Mouse (Mus musculus) C2C12 (cell line): Measurements from ENCODE around the gene Ndufv1. TPM values are rescaled to one million over a fixed set of nuclear protein-coding genes. Genes with fewer than 3 reads are reported as not detected.

Experiments used
- H3K27me3 ChIP-seq: one replicate; pipeline ENCODE4 v1.6.1; 2011; ENCODE audit not compliant: control insufficient read depth, insufficient read depth, insufficient read length
- H3K36me3 ChIP-seq: one replicate; pipeline ENCODE4 v1.6.1; 2011; ENCODE audit not compliant: control insufficient read depth, insufficient read depth
- H3K4me3 ChIP-seq: one replicate; pipeline ENCODE4 v1.5.1; 2011; ENCODE audit warnings: mild to moderate bottlenecking, control low read depth; ENCODE audit not compliant: poor library complexity, insufficient read depth, severe bottlenecking
- H3K79me2 ChIP-seq: one replicate; pipeline ENCODE4 v1.6.1; 2011; ENCODE audit not compliant: control insufficient read depth, insufficient read depth
- H3K79me3 ChIP-seq: one replicate; pipeline ENCODE4 v1.6.1; 2011; ENCODE audit warnings: low read depth, control low read depth
- H3ac ChIP-seq: one replicate; pipeline ENCODE3; 2011; ENCODE audit warnings: low read depth; ENCODE audit not compliant: control insufficient read depth, insufficient read length
- CEBPB ChIP-seq: IDR thresholded peaks from one replicate; pipeline ENCODE4 v1.6.1; 2011; ENCODE audit warnings: low read depth, mild to moderate bottlenecking, control low read depth, moderate library complexity
- CTCF ChIP-seq: IDR thresholded peaks from one replicate; pipeline ENCODE4 v1.5.1; 2011; ENCODE audit not compliant: control insufficient read depth, insufficient read depth, insufficient read length
- FOSL1 ChIP-seq: IDR thresholded peaks from one replicate; pipeline ENCODE4 v1.8.0; 2011; ENCODE audit warnings: mild to moderate bottlenecking, low read length; ENCODE audit not compliant: poor library complexity, insufficient read depth, severe bottlenecking
- MAX ChIP-seq: IDR thresholded peaks from one replicate; pipeline ENCODE4 v1.6.1; 2011; ENCODE audit warnings: mild to moderate bottlenecking, control low read depth
- MYOD1 ChIP-seq: IDR thresholded peaks from one replicate; pipeline ENCODE4 v1.6.1; 2011; ENCODE audit warnings: low read depth; ENCODE audit not compliant: control insufficient read depth, insufficient read length
- MYOG ChIP-seq: IDR thresholded peaks from one replicate; pipeline ENCODE4 v1.6.1; 2011; ENCODE audit not compliant: control insufficient read depth, insufficient read length; ENCODE audit errors: extremely low read depth
- USF1 ChIP-seq: IDR thresholded peaks from one replicate; pipeline ENCODE4 v1.6.1; 2011; ENCODE audit warnings: low read depth, mild to moderate bottlenecking, control low read depth, moderate library complexity
- polyA plus RNA-seq: library from polyadenylated mRNA; unstranded; fragments of >200 nt; fragmentation: generic; extraction: Trizol; gene quantifications from one replicate; pipeline ENCODE4 v1.2.1, GENCODE M21; 2012; ENCODE audit warnings: missing spikeins

Gene Ndufv1
- polyA plus RNA-seq, 1 experiment = 254 TPM

GRCm38 (mm10) chr19:3990804-3991203, 21.8 kb downstream of the Ndufv1 start:
- no peaks in the 10 kb centered on the region for H3K36me3 ChIP-seq
- no peaks in the 10 kb centered on the region for H3K79me2 ChIP-seq
- peaks cover 23% of the 10 kb centered on the region for H3K27me3 ChIP-seq
- TF ChIP-seq FOSL1 (no peak), MYOG (no peak), MAX (no peak), CEBPB (no peak), MYOD1 (no peak), USF1 (no peak), CTCF (no peak)
- no peaks in the 10 kb centered on the region for H3K79me3 ChIP-seq
- no peak overlapping the region for H3K4me3 ChIP-seq
- H3ac ChIP-seq = no peak overlapping the region

- H3K36me3 ChIP-seq = no peaks in the 10 kb centered on the region
- TF ChIP-seq USF1 = no peak
- no peak for TF ChIP-seq MYOD1
- TF ChIP-seq FOSL1 = no peak
- TF ChIP-seq MYOG = no peak
- TF ChIP-seq CTCF = no peak
- TF ChIP-seq MAX = no peak
- TF ChIP-seq CEBPB = no peak
- no peak overlapping the region for H3ac ChIP-seq
- H3K27me3 ChIP-seq = peaks cover 23% of the 10 kb centered on the region
- no peaks in the 10 kb centered on the region for H3K79me3 ChIP-seq
- H3K4me3 ChIP-seq = no peak overlapping the region
- H3K79me2 ChIP-seq = no peaks in the 10 kb centered on the region
Observed at GRCm38 (mm10) chr19:3988750-3989149, 23.9 kb downstream of the Ndufv1 start.

GRCm38 (mm10) chr19:3988066-3988465, 24.5 kb downstream of the Ndufv1 start:
- no peak for TF ChIP-seq MYOD1
- no peak for TF ChIP-seq MYOG
- no peak for TF ChIP-seq USF1
- no peak for TF ChIP-seq FOSL1
- Histone ChIP-seq H3K79me2 (no peaks in the 10 kb centered on the region), H3K4me3 (no peak overlapping the region), H3K27me3 (peaks cover 18% of the 10 kb centered on the region), H3ac (no peak overlapping the region), H3K79me3 (no peaks in the 10 kb centered on the region), H3K36me3 (no peaks in the 10 kb centered on the region)

- H3K4me3 ChIP-seq = no peak within 1 kb of the TSS
- TF ChIP-seq MYOD1 = no peak
- TF ChIP-seq CTCF = no peak
- TF ChIP-seq MAX = no peak
- TF ChIP-seq CEBPB = no peak
- TF ChIP-seq USF1 = no peak
- no peak for TF ChIP-seq MYOG
- TF ChIP-seq FOSL1 = no peak
Observed at GRCm38 (mm10) chr19:3986334-3986733, 26.3 kb downstream of the Ndufv1 start, which contains the start of gene Acy3. Gene Acy3 (plus strand): TSS chr19:3986570.

GRCm38 (mm10) chr19:3985261-3985681, 27.3 kb downstream of the Ndufv1 start:
- H3K27me3 ChIP-seq = no peaks in the 10 kb centered on the region
- no peak overlapping the region for H3ac ChIP-seq
- H3K36me3 ChIP-seq = no peaks in the 10 kb centered on the region
- no peak for TF ChIP-seq MYOG
- H3K4me3 ChIP-seq = no peak overlapping the region
- H3K79me3 ChIP-seq = no peaks in the 10 kb centered on the region
- no peaks in the 10 kb centered on the region for H3K79me2 ChIP-seq

More at GRCm38 (mm10) chr19:3986334-3986733, 26.3 kb downstream of the Ndufv1 start, which contains the start of gene Acy3:
- no peaks in the 10 kb centered on the region for H3K36me3 ChIP-seq
- no peak within 1 kb of the TSS for H3ac ChIP-seq
- H3K79me3 ChIP-seq = no peaks in the 10 kb centered on the region
- no peaks in the 10 kb centered on the region for H3K79me2 ChIP-seq
- peaks cover under 1% of the 10 kb centered on the region for H3K27me3 ChIP-seq

- no peaks in the 10 kb centered on the region for H3K79me2 ChIP-seq
- no peaks in the 10 kb centered on the region for H3K27me3 ChIP-seq
- H3K4me3 ChIP-seq = no peak overlapping the region
- no peaks in the 10 kb centered on the region for H3K36me3 ChIP-seq
- H3K79me3 ChIP-seq = no peaks in the 10 kb centered on the region
- TF ChIP-seq MAX (no peak), FOSL1 (no peak), CEBPB (no peak), CTCF (no peak), USF1 (no peak), MYOD1 (no peak), MYOG (no peak)
- no peak overlapping the region for H3ac ChIP-seq
Observed at GRCm38 (mm10) chr19:3983527-3984200, 28.9 kb downstream of the Ndufv1 start.
